Mouse (Mus musculus): Measurements from ENCODE around the gene Fkbp1a.

Fkbp1a gene

DNA sequence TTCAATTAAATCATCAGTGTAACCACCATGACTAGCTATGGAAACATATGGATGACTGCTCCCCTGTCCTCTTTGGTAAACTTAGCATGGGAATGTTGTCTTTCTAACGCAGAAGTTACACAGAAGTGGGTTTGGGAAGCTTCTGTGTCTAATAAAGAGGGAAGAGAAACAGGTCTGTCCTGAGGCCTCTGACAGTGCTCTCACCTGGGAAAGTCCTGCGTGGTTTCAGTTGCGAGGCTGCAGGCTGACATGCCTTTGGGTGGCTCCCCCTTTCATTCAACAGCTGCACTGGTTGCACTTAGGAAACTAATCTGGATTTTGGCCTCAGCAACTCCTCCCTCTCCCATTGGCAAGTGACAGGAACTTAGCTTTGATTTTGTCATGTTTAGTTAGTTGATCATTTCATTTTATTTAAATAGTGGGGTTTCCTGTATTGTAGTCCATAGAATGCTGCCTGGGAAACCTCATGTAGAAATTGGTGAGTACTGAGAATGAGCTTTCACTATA is 7.4 kb downstream of the Fkbp1a start:
- DNase-seq = no peak

DNA sequence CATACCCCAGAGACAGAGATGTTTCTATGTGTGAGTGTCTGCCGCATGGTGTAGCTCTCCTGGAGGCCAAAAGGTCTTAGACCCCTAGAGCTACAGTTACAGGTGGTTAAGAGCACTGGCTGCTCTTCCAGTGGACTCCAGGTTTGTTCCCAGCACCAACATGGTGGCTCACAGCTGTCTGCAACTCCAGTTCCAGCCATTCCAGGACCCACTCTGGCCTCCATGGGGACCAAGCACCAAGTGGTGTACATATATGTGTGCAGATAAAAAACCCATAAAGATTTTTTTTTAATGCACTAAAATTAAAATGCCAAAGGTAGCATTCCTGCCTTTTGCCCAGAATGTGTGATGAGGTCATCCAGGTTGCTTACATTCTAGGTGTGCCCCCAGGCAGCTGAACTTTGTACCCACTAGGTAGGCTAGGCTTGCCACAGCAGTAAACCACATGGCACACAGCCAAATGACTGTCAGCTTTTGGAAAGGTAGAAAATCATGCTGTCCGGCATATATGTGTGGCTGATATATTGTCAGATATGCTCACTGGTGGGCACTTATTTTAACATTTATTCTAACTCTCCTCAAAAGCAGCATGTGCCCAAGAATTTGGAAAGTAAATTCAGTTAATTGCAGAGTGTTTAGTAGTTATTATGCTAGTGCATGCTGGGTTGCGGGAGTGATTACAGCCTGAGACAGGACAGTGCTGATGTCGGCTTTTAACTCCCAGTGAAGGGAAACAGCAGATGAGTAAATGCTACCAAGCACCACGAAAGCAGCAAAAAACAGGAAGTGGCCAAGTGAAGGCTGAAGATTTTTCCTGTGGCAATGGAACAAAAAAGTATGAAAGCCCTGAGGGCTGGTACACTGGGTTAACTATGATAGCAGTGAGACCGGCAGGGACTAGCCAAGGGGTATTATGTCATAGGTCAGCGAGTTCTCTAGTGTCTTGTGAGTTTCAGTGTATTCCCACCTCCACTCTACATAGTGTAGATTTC is 20.9 kb downstream of the Fkbp1a start:
- no peak for DNase-seq

DNA sequence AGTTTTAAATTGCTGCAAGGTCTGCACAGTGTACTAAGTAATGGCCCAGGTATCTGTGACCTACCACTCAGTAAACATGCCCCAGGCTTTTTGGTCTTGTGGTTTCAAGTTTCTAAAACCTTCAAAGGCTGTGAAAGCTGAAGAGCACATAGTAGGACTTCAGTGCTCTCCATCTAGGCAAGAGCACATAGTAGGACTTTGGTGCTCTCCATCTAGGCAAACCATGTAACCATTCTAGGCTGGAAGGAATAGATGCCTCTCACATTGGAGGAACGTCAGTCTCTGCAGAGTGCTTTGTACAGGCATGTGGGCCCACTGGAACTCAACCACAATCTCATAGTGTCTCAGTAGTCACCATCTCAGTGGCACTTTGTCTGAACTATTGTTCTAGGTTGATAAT is 21.7 kb downstream of the Fkbp1a start:
- no peak for DNase-seq

DNA sequence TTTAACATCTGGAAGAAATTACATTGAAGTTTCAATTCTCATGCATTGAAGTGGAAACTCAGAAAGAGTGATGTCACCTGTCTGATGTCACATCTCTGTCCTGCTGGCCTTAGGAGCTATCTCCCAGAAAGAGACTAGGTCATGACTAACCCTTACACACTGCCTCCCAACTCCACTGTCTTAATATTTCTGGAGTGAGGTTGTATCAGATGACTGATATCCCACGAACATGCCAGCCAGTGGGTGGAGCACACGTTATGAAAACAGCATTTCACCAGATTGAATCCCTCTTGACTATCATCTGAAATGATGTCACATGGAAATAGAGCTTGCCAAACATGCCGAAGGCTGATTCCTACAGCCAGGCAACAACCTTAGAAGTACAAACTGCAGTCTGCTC is 22.7 kb downstream of the Fkbp1a start:
- no peak for DNase-seq

DNA sequence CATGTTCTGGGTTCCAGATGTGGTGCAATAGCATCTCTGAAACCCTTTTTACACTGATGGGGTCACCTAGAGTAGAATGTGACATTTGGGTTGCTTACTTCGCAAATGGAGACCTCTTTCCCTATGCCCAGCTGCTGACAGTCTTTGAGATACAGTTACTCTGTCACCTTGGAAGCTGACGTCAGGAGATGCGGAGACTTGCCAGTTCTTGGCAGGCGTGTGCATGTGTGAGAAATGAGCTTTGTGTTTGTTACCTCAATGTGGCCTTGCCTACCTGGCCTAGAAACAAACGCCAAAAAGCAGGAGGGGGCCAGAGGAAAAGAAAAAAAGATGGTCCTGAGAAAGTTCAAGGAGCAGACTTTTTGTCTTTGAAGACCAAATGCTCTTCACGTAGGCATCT is 24.6 kb downstream of the Fkbp1a start:
- no peak for DNase-seq

DNA sequence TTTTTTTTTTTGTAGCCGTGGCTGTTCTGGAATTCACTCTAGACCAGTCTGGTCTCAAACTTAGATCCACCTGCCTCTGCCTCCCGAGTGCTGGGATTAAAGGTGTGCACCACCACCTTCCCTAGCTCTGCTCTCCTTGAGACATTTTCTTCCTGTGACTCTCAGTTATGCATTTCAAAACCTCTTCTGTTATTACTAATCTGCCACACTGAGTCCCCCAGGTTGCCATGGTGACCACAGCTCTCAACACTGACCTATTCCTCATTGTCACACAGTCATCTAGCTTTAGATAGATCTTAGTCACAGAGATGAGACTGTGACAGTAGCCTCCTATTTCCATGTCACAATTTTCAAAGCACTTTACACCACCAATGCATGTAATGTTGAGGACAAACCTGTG is 27.2 kb downstream of the Fkbp1a start:
- DNase-seq = no peak

DNA sequence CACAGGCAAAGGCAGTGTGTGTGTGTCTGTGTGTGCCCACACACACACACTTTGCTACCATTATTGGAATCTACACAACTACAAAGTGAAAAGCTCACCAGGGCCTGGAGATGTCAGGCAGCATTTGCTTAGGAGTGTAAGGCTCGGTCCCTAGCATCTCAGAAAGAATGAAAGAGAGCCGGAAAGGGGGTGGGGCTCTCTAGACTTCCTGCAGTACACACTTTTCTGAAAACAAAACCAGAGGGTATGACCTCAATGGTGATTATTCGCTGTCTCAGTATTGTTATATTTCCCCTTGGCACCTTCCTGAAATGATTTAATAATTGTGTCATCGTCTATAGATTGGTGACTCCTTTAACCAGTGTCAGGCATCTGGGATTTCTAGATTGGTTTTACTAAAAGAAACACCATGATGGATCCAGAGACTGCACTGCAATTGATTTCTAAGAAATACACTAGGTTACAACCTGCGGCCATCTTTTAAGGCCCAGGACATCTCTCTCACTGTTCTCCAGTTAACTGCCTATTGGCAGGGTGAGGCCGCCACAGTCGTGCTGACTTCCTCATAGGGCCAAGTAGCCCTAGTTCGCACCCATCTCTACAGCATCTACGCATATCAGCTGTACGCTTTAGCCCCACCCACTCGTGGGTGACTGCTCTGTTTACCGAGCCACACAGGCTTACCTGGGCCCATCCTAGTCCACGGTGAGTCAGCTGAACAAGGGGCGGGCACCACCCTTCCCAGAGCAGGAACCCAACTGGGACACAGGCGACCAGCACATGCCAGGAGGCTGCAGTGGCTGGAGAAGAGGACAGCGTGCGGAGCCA is 29.8 kb downstream of the Fkbp1a start, which contains the start of gene Sdcbp2:
Sdcbp2 (plus strand) TSS at position 750 of the 828 bp plus-strand sequence.
- DNase-seq = no peak

DNA sequence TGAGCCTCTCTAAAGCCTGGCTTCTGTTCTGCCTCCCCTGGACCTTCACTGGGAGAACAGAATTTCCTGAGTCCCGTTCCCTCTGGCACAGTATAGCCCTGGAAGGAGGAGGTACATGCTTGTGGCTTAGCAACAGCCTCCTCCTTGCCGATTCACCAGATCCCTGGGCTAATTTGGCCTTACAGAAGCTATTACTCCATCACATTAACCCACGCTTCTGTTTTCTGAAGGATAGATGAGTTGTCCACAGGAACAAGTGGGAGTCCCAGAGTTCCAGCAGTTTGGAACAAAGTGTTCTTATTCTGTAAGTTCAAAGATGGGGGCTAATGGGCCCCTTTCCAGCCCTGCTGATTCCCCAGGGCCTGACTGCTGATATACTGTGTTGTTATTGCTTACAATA is 31.4 kb downstream of the Fkbp1a start:
- no peak for DNase-seq

DNA sequence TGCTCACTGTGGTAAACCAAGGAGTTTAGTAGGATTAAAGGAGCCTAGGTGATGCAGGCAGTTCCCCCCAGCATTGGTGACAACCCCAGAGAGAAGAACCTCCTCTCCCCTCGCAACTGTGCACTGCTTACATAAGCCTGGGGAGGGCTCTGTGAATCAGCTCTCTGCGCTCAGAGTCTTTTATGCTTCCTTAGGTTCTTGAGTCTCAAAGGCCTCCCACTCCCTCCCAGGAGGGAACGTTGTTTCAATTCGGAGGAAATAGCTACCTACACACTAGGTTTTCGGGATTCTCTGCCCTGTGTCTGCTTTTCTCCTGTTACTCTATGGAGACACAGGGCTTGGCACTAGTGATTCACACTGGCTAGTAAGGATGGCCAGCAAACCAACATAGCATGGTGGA is 32.3 kb downstream of the Fkbp1a start:
- DNase-seq = no peak

DNA sequence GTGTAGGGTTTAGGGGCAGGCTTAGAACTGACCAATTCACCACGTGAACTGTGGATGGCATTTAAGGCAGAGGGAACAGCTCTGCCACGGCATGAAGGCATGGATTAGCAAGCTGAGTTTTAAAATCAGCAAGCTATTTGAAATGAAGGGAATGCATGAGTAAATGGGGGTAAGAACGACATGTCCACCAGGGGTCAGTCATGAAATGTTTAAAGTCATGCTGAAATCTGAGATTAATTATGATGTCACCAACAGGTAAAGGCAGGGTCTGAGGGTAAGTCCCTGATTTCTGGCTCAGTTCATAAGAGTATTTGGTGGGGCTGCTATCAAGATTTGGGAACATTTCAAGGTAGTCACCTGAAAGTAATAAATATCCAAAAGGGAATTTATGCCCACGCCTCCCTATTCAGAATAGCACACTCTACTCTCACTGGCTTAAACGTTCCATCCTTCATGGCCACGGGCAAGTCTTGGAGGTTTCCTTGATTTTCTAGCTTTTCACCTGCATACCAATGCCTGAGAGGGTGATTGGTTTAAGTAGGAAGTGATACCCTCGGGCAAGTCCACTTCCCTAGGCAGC is 32.9 kb downstream of the Fkbp1a start:
- DNase-seq = no peak

DNA sequence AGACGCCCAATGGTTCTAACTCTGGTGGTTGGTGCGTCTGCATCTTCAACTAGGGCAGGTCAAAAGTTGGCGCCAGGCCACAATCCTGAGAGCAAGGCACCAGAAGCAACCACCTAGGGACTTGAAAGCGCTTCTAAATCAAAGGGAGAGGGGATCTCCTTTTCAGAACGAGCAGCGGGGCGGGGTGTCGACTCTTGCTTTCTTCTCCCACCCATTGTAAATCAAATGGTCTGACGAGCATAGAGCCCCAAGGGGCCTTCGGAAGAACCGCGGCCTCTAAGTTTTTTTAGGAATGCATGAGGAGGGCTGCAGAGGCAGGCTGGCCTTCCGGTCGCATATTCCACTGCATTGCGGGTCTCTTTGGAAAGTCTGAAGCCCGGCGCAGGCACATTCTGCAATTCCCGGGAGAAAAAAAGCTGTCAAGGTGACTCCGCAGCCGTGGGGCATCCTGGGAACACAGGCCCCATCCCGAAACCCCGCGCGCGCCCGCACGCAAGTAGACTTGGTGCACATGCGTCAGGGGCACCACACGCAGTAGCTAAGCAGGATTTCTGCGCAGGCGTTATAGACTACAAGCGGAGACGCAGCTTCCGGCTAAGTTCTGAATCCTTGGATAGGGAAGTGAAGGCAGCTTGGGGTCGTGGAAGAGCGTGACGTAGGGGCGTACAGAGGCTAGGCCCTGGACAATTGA is 33.6 kb downstream of the Fkbp1a start:
- DNase-seq = peak; percentile 74

DNA sequence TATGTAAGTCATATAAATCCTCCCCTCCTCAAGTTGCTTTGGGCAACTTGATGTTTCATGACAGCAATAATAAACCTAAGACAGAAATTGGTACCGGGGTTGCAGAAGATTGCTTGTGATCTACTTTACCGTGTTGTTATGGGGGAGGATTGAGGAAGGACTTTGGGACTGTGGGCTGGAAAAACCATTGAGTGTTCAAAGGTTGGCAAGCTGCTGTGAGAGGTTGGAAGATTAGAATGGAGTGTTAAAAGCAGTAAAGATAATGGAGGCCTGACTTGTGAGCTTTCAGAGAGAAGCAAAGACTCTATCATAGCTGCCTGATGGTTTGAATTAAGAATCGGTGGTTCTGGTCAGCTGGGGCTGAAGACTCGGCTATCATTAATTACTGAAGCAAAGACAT is 36.9 kb downstream of the Fkbp1a start:
- DNase-seq = no peak

DNA sequence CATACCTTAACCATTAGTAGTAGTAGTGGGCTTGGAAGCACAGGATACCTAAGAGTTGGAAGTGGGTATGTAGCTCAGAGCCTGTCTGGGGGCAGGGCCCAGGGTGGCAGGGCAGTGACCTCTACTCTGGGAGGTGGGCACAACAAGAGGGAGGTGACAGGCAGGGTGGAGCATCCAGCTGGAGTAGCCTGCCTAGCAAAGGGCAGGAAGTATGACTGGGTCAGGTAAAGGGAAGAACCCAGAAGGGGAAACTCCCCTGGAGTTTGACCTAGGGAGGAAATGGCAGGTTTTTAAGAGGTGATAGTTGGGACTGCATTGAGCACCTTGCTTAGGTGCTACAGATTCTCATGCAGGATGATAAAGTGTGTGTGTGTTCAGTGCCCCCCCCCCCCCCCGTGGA is 38.7 kb downstream of the Fkbp1a start:
- DNase-seq = no peak

DNA sequence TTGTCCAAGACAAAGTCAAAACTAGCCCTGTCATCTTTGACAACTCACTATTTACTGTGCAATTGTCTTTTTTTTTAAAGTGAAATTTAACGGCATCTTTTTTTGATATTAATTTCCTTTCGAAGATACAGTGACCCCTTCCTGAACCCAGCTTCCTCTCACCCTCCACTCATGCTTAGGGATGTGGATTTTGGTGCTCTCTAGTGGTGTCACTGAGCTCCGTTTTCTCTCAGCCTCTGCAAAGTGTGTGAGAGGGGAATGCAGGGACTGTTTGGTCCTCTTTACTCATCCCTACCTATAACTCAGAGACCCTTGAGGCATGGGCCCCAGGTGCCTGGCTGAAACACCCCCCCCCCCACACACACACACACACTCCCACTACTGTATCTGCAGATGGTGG is 43.7 kb downstream of the Fkbp1a start:
- DNase-seq = no peak

DNA sequence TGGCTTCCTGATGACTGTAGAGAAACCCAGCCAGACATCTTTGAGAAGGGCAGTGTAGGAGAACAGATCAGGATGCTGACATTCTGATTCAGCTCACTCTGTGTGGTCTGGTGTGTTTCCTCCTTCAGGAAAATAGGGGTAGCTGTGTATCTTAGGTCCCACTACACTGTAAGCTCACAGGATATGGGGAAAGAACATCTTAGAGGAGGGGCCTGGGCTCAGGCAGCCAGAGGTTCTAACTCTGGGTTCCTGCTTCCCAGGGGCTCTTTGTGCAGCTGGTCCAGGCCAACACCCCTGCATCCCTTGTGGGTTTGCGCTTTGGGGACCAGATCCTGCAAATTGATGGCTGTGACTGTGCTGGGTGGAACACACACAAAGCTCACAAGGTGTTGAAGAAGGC is 44.5 kb downstream of the Fkbp1a start:
- no peak for DNase-seq

DNA sequence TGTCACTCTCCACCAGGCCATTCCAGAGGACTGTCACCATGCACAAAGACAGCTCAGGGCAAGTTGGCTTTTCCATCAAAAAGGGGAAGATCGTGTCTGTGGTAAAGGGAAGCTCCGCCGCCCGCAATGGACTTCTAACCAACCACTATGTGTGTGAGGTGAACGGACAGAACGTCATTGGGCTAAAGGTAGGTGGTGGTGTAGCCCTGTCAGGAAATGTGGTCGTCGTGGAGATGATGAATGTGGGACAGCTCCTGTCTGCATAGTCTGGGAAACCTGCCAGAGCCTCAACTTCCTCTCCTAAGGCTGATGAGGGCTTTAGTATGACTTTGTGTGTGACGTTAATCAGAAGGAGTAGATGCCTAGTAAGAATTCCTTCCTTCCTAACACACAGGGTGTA is 45.0 kb downstream of the Fkbp1a start:
- no peak for DNase-seq

DNA sequence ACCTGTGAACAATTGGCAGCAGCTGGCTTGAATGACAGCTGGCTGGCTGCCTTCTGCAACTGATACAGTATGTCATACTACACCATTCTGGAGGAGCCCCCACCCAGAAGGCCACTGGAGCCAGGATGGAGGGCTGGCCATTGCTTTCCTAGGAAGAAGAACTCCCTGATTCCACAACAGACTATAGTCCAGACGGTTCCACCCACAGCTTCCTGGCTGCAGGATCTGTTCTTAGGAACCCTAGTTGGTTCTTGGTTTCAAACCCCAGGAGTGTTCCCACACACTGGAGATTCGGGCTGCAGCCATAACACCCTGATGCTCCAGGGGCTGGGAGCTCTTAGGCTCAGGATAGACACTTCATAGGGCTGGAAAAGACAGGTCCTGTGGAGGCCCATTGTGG is 55.8 kb downstream of the Fkbp1a start:
- no peak for DNase-seq

DNA sequence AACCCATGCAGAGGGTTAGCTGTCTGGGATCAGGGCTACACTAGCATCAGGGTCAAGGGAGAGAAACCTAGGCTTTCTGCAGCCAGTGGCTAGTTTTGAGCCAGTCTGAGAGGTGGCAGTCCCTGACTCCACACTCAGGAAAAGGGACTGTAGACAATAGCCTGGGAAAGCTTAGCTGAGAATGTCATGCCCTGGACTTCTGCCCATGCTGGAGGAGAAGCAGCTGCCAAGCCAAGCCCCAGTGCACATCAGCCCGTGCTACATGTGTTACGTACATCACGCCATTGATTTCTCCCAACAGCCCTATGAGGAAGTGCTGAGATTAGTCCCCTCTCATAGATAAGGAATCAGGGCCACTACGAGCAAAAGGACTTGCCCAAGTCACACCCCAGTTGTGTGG is 59.8 kb downstream of the Fkbp1a start:
- no peak for DNase-seq

DNA sequence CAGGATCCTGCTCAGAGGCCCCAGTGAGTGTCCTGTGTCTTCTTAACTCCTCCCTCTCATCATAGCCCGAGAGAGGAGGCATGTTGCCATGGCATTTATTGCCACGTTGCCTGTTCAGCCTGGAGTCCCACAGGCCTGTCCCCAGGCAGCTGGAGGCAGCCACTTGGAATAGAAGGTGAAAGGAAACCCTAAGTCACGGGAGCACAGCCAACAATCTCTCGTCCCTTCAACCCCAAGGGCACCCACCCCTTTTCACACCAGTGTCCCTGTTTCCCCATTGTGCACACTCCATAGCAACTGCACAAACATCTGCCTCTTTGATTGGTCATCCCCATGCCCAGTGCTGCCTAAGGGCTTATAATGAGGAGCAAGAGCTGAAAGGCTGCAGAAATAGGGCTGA is 61.3 kb downstream of the Fkbp1a start:
- no peak for DNase-seq

DNA sequence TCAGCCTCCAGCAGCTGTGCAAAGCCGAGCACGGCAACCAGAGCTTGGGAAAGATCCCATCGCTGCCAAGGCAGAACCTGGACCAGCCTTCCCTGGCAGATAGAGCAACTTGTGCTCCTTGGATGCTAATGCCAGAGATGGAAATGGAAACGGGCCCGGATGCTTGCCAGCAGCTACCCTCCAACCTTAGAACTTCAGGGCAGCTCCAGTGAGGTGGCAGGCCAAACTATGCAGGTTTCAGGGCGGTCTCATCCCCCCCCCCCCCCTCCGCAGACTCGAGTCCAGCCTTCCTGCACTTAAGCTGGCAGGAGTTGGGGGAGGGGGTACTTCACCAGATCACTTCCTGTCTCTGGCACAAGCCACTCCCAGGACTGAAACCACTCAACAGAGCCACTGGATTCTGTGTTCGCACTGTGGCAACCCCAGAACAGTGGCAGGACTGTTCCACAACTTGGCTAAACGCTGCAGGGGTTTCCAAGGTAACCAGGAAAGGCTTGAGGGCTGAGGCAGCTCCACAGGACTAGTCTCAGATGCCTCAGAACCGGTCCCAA is 63.2 kb downstream of the Fkbp1a start:
- peak; percentile 25 for DNase-seq

DNA sequence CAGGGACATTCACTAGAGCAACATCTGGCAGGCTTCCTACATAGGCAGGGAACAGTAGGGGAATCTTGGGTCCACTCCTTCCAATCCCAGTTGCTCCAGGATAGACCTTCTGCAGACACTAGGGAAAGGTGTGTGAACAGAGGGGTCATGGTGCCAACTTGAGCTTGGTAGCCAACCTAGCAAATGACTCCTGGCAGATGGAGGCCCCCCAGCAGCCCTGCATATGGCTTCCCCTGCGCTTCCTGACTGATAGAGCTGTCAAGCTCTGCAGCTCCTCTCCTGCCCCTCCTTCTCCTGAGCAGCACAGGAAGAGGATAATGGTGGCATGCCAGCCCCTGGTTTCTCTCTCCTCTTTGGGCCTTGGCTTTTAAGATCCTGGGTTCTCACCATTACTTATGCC is 66.2 kb downstream of the Fkbp1a start:
- no peak for DNase-seq

DNA sequence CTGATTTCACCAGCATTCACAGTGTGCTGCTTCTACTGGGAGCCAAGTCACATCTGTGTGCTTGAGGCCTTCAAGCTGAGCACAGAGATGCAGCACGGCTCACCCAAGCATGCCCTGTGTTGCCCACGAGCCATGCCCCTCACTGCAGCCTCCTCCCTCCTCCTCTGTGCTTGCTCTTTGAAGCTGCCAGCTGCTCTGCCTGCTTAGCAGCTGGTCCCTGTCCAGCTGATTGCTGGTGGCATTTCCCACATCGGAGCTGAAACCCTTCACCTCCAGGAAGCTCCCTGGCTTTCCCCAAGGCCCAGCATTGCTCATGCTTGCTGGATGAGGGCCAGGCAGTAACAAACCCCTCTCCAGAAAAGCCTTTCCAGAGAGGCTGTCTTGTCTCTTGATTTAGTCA is 67.7 kb downstream of the Fkbp1a start:
- DNase-seq = no peak

Measured in thymus, postnatal 4 days (tissue).